Mouse (Mus musculus) hindbrain, embryonic 13.5 days (tissue): ENCODE measurements at regions not wholly inside any gene's neighbourhood (a gene's known extent, or its start where the extent isn't known, plus 50 kb on each side); places are given as distances from the start of the nearest gene placed in this dataset.
"Not testable (repeated sequence)": the region's sequence is repeated elsewhere in the genome, so short reads cannot be mapped to it uniquely, and the experiment has no call there.

Experiments used
- ATAC-seq: fragments of 200-750 bp; cut with Nextera tagmentation; 2 replicates; pipeline ENCODE4 v1.8.0; 2017; ENCODE audit warnings: moderate TSS enrichment; ENCODE audit not compliant: low FRiP score
- H3K27ac ChIP-seq: fragments of 300-500 bp; sonication (generic); 2 replicates; pipeline ENCODE4 v1.5.1; 2015; ENCODE audit warnings: inconsistent platforms, mild to moderate bottlenecking, moderate library complexity
- H3K27me3 ChIP-seq: fragments of 300-500 bp; sonication (generic); 2 replicates; pipeline ENCODE4 v1.6.1; 2015; ENCODE audit warnings: mild to moderate bottlenecking, inconsistent platforms
- H3K36me3 ChIP-seq: fragments of 300-500 bp; sonication (generic); 2 replicates; pipeline ENCODE4 v1.6.1; 2015; ENCODE audit warnings: mild to moderate bottlenecking, inconsistent platforms
- H3K4me1 ChIP-seq: fragments of 300-500 bp; sonication (generic); replicated peaks from 2 replicates; pipeline ENCODE4 v1.6.1; 2015; ENCODE audit warnings: inconsistent platforms
- H3K4me2 ChIP-seq: fragments of 300-500 bp; sonication (generic); 2 replicates; pipeline ENCODE4 v1.6.1; 2015; ENCODE audit warnings: inconsistent platforms, mild to moderate bottlenecking, moderate library complexity
- H3K4me3 ChIP-seq: fragments of 300-500 bp; sonication (generic); 2 replicates; pipeline ENCODE4 v1.5.1; 2015; ENCODE audit warnings: mild to moderate bottlenecking, inconsistent platforms
- H3K9ac ChIP-seq: fragments of 300-500 bp; sonication (generic); 2 replicates; pipeline ENCODE4 v1.6.1; 2015; ENCODE audit warnings: mild to moderate bottlenecking, inconsistent platforms
- H3K9me3 ChIP-seq: fragments of 300-500 bp; sonication (generic); 2 replicates; pipeline ENCODE4 v1.6.1; 2016; ENCODE audit warnings: inconsistent platforms
- WGBS: fragments of 180-500 bp; shearing (Covaris S2); methylation state at CpG from one replicate; pipeline ENCODE4 v1.1.7; 2015; 5-methylcytosine and 5-hydroxymethylcytosine counted together

GRCm38 (mm10) chr3:155662280-155662679 is 569.0 kb downstream of the Lrriq3 start:
- Histone ChIP-seq H3K27me3 (no peaks in the 10 kb centered on the region), H3K9me3 (no peaks in the 10 kb centered on the region), H3K9ac (no peak overlapping the region), H3K4me3 (no peak overlapping the region), H3K4me1 (no peaks in the 10 kb centered on the region), H3K27ac (no peak overlapping the region), H3K4me2 (no peak overlapping the region), H3K36me3 (no peaks in the 10 kb centered on the region)
- ATAC-seq, result no peak

GRCm38 (mm10) chr3:155672558-155672957 is 579.3 kb downstream of the Lrriq3 start:
- no peak overlapping the region for H3K9ac ChIP-seq
- ATAC-seq, result no peak
- 43% methylated on average over 1 of the region's 1 CpGs for WGBS

DNA sequence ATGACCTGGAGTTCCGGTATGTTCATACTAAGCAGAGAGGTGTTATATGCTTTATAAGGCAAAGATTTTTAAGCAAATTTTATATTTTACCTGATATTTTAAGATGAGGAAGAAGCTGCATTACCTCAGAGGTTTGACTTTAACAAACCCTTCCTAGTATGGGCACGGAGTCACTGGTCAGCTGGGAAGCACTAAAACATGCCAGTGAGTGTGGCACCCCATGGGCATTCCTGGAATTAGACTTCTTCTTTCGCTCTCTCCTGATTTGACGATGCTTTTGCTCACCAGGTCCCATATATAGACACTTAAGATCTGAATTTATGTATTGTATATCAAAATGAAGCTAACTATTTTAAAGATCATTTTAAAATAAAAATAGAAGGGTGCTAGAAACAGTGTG is 587.0 kb downstream of the Lrriq3 start:
- no peak overlapping the region for H3K27ac ChIP-seq
- H3K4me3 ChIP-seq, result no peak overlapping the region
- no peak overlapping the region for H3K4me2 ChIP-seq
- 88% methylated on average over 4 of the region's 4 CpGs for WGBS
- no peaks in the 10 kb centered on the region for H3K36me3 ChIP-seq
- no peak overlapping the region for H3K9ac ChIP-seq
- no peak for ATAC-seq
- H3K4me1 ChIP-seq, result peaks cover 10% of the 10 kb centered on the region
- no peaks in the 10 kb centered on the region for H3K27me3 ChIP-seq
- H3K9me3 ChIP-seq, result no peaks in the 10 kb centered on the region

More at GRCm38 (mm10) chr3:155672558-155672957, 579.3 kb downstream of the Lrriq3 start:
- 0 out of 2 replicates have a peak overlapping the region, but pooled peaks have one; percentile 1 for H3K27ac ChIP-seq
- H3K4me1 ChIP-seq, result no peaks in the 10 kb centered on the region
- H3K27me3 ChIP-seq, result no peaks in the 10 kb centered on the region
- H3K9me3 ChIP-seq, result no peaks in the 10 kb centered on the region
- no peak overlapping the region for H3K4me2 ChIP-seq
- no peak overlapping the region for H3K4me3 ChIP-seq
- no peaks in the 10 kb centered on the region for H3K36me3 ChIP-seq

DNA sequence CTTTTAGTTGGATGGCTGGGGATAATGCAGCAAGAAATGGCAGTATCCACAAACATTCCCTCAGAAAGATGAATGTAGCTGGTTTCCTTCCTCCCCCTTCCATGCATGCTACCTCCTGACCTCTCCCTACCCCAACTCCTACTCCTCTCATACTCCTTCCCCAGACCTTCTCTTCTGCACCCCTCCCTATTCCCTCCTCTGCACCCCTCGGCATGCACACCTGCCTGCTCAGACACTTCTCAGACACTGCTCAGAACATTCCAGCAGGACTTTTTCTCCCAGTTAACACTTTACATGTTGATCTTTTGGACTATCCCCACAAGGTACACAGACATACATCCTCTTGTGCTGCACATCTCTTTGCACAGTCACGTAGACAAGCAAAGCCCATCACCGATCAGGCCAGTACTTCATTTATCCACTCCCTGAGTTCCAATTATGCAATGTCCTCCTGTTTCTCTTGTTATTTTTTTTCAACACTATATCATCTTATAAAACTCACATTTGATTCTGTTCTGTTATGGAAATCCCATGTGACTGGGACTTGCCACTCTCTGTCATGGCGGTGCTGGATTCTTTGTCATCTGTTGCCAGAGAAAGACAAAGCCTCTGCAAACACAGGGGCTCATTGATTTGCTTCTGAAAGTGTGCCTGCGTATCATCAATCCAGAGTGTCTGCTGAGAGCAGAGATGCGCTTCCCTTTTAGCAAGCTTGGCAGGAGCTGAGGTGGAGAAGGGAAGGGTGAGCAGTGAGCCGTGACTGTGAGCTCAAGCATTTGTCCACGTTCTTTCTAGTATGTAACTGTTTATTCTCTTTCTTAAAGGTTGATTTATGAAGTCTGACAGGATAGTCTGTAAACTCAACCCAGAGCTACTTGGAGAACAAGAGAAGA is 589.9 kb downstream of the Lrriq3 start:
- 32% methylated on average over 8 of the region's 8 CpGs for WGBS
- H3K4me3 ChIP-seq, result no peak overlapping the region
- no peaks in the 10 kb centered on the region for H3K36me3 ChIP-seq
- H3K27me3 ChIP-seq, result no peaks in the 10 kb centered on the region
- peaks cover 10% of the 10 kb centered on the region for H3K4me1 ChIP-seq
- H3K9me3 ChIP-seq, result no peaks in the 10 kb centered on the region
- H3K9ac ChIP-seq, result no peak overlapping the region
- H3K4me2 ChIP-seq, result no peak overlapping the region
- H3K27ac ChIP-seq, result peak overlapping the region; percentile 40; the same call in 1 of the 2 replicates
- ATAC-seq, result peak; percentile 84

DNA sequence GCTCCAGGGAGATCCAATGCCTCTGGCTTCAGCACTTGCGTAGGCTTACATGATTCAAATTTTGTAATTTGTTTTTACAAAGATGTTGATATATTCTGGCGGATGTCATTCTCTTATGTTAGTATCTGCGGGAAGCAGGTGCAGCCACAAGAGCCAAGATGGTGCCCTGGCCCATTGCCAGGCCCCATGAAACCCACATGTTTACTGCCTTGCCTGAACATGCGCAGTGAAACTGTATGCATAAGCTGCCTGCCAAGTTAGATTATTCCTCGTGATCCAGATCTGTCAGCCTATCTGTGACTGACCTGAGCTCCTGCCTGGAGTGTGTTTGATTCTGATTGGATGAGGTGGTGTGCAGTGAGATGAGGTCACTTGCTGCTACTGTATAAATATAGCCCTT is 595.1 kb downstream of the Lrriq3 start:
- no peak overlapping the region for H3K4me3 ChIP-seq
- no peak for ATAC-seq
- H3K27me3 ChIP-seq, result no peaks in the 10 kb centered on the region

DNA sequence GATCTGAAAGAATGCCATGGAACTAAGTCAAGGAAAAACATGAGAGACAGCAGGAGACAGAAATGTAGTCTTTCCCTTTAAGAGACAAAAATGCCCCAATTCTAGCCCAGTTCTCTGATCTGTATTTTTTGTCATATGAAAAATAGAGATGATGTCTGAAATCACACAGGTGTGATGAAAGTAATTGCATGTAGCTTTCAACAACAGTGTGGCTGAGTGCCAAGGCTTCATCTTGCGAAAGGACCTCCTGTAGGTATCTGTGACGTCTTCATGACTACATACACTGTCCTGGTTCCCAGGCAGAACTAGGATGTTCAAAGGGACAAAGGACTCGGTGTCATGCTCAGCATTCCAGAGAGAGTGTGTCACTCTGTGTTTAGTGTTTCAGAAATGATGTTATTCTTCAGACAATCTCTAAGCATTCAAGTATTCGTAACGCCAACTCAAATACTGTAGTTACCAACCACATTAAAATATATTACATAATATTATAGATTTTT is 629.8 kb downstream of the Lrriq3 start:
- ATAC-seq, result no peak
- H3K36me3 ChIP-seq, result no peaks in the 10 kb centered on the region
- H3K9me3 ChIP-seq, result no peaks in the 10 kb centered on the region
- no peak overlapping the region for H3K4me3 ChIP-seq
- 81% methylated on average over 5 of the region's 5 CpGs for WGBS
- no peak overlapping the region for H3K27ac ChIP-seq
- no peaks in the 10 kb centered on the region for H3K27me3 ChIP-seq
- H3K9ac ChIP-seq, result no peak overlapping the region
- no peaks in the 10 kb centered on the region for H3K4me1 ChIP-seq
- H3K4me2 ChIP-seq, result no peak overlapping the region

More for the DNA sequence above, 595.1 kb downstream of the Lrriq3 start:
- Histone ChIP-seq H3K9me3 (no peaks in the 10 kb centered on the region), H3K9ac (no peak overlapping the region), H3K36me3 (no peaks in the 10 kb centered on the region), H3K4me2 (no peak overlapping the region), H3K27ac (no peak overlapping the region), H3K4me1 (peaks cover 4% of the 10 kb centered on the region)
- WGBS, result 74% methylated on average over 5 of the region's 5 CpGs

DNA sequence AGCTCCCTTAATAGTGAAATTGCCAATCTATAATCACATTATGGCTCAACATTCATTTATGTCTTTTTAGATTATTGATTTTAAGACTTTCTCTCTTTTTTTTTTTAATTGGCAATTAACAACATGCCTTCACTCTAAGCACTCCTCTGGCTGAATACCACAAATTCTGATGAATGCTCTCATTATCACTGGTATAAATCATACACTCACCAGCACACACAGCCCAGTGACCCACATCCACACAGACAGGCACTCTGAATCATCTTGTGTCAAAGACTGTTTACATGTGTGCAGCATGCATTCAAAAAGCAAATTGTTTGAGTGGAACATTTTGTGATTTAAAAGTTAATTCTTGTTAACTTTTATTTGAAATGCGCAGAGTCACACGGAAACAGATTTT is 649.2 kb downstream of the Lrriq3 start:
- H3K9me3 ChIP-seq, result no peaks in the 10 kb centered on the region
- H3K27me3 ChIP-seq, result no peaks in the 10 kb centered on the region
- no peaks in the 10 kb centered on the region for H3K36me3 ChIP-seq
- H3K27ac ChIP-seq, result no peak overlapping the region
- ATAC-seq, result no peak
- H3K4me1 ChIP-seq, result no peaks in the 10 kb centered on the region
- no peak overlapping the region for H3K4me3 ChIP-seq
- H3K9ac ChIP-seq, result no peak overlapping the region
- 94% methylated on average over 2 of the region's 2 CpGs for WGBS
- no peak overlapping the region for H3K4me2 ChIP-seq

- H3K9ac ChIP-seq, H3K4me2 ChIP-seq, H3K36me3 ChIP-seq, H3K4me1 ChIP-seq, H3K27me3 ChIP-seq, ATAC-seq, H3K9me3 ChIP-seq, H3K27ac ChIP-seq, H3K4me3 ChIP-seq: not testable (repeated sequence)
- 37% methylated on average over 1 of the region's 1 CpGs for WGBS
Measured at GRCm38 (mm10) chr3:155746601-155747000, 653.4 kb downstream of the Lrriq3 start.

DNA sequence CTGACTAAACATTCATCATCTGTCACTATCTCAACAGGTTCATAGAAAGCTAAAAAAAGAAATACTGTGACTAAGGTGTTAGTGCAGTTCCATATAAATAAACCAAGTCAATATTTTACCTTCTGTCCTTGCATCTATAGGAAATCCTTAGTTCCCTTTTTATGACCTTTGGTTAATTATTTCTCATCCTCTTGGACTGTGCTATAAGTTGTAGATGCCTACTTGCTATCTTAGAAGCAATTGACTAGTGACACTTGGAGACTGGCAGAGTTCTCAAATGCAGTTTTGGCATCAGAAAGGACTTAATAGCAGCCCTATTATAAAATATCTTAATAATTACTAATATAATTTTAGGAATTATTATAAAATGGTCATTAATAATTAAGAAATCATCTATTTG is 654.3 kb downstream of the Lrriq3 start:
- 0 out of 2 replicates have a peak, but pooled peaks cover 2% of the 10 kb centered on the region for H3K9me3 ChIP-seq
- H3K4me1 ChIP-seq, result no peaks in the 10 kb centered on the region
- no peak for ATAC-seq
- no peak overlapping the region for H3K9ac ChIP-seq
- no peaks in the 10 kb centered on the region for H3K36me3 ChIP-seq
- H3K27me3 ChIP-seq, result no peaks in the 10 kb centered on the region
- no peak overlapping the region for H3K27ac ChIP-seq
- H3K4me2 ChIP-seq, result no peak overlapping the region
- H3K4me3 ChIP-seq, result no peak overlapping the region

DNA sequence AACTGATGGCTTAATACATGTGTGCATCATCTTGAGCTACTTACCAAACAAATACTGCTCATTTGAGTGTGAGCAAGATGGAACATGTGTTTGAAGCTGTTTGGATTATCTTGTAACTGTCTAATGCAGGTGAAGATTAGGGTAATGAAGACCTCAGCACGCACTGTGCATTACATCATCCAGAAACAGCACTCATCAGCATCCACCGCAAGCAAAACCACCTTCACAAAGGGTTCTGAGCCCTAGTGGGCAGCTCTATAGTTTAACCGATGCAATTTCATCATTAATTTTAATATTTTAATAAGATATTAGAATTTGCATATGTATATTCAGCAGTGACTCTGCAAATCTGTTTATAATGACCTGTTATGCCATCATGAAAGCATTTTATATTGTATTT is 664.1 kb downstream of the Lrriq3 start:
- no peak overlapping the region for H3K4me2 ChIP-seq
- no peak overlapping the region for H3K27ac ChIP-seq
- H3K4me3 ChIP-seq, result no peak overlapping the region
- H3K27me3 ChIP-seq, result no peaks in the 10 kb centered on the region
- ATAC-seq, result no peak
- 88% methylated on average over 3 of the region's 3 CpGs for WGBS
- no peaks in the 10 kb centered on the region for H3K9me3 ChIP-seq
- no peaks in the 10 kb centered on the region for H3K4me1 ChIP-seq
- no peaks in the 10 kb centered on the region for H3K36me3 ChIP-seq
- H3K9ac ChIP-seq, result no peak overlapping the region

- no peaks in the 10 kb centered on the region for H3K27me3 ChIP-seq
- H3K36me3 ChIP-seq, result no peaks in the 10 kb centered on the region
- H3K4me1 ChIP-seq, result no peaks in the 10 kb centered on the region
- H3K9me3 ChIP-seq, result no peaks in the 10 kb centered on the region
- no peak overlapping the region for H3K4me3 ChIP-seq
- no peak for ATAC-seq
- H3K4me2 ChIP-seq, result no peak overlapping the region
- H3K27ac ChIP-seq, result no peak overlapping the region
- H3K9ac ChIP-seq, result no peak overlapping the region
- WGBS, result 87% methylated on average over 1 of the region's 1 CpGs
Measured at GRCm38 (mm10) chr3:155776019-155776418, 682.8 kb downstream of the Lrriq3 start.

DNA sequence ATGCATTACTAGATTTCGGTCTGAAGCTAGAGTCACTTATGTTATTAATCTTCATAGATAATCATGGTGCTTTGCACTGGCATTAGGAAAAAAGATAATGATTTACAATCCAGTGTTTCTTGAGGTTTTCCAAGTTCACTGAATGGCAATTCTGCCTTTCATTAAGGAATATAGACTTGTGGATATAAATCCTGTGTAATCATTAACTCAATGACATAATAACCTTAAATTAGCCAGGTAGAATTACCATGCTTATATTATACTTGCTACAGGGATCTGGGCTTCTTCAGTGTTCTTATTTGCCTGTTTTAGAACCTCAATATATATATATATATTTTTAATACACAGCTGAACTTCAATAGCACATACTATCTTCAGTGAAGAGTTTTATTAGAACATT is 683.8 kb downstream of the Lrriq3 start:
- H3K4me2 ChIP-seq, result no peak overlapping the region
- ATAC-seq, result no peak

DNA sequence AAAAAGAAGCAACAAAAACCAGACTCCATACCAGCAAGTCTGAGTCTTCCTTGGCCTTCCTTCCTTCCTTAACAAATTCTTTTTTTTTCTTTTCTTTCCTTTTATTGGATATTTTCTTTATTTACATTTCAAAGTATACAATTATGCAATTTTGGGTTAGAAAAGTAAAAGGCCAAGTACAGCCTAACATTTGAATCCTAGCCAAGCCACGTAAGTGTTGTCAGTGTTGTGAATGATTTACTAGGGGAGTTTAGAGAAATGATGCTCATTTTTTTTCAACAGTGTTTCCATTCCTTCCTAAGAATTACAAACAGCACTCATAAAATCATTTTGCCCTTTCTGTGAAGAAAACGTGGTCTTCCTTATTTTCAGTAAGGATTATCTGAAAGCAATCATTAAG is 722.5 kb downstream of the Lrriq3 start:
- Histone ChIP-seq H3K4me1 (no peaks in the 10 kb centered on the region), H3K9me3 (no peaks in the 10 kb centered on the region), H3K9ac (no peak overlapping the region), H3K27me3 (no peaks in the 10 kb centered on the region), H3K4me3 (no peak overlapping the region), H3K36me3 (no peaks in the 10 kb centered on the region), H3K4me2 (no peak overlapping the region), H3K27ac (no peak overlapping the region)
- 84% methylated on average over 2 of the region's 2 CpGs for WGBS
- no peak for ATAC-seq

More for the DNA sequence above, 683.8 kb downstream of the Lrriq3 start:
- 85% methylated on average over 1 of the region's 1 CpGs for WGBS
- Histone ChIP-seq H3K9ac (no peak overlapping the region), H3K4me1 (no peaks in the 10 kb centered on the region), H3K27ac (no peak overlapping the region), H3K36me3 (no peaks in the 10 kb centered on the region), H3K4me3 (no peak overlapping the region), H3K27me3 (no peaks in the 10 kb centered on the region), H3K9me3 (no peaks in the 10 kb centered on the region)
